Mouse (Mus musculus) olfactory bulb, adult 2 months (tissue): Measurements from ENCODE around the gene Hs3st3a1.

Experiments used
- CTCF ChIP-seq: fragments of 200-500 bp; IDR thresholded peaks from 2 replicates; pipeline ENCODE4 v1.5.1; 2012; ENCODE audit warnings: low read depth, mild to moderate bottlenecking, low read length, moderate library complexity; ENCODE audit not compliant: insufficient read depth
- POLR2A ChIP-seq: fragments of 200-500 bp; IDR thresholded peaks from 2 replicates; pipeline ENCODE4 v1.6.1; 2012; ENCODE audit warnings: mild to moderate bottlenecking, low read depth, low read length, moderate library complexity; ENCODE audit not compliant: insufficient read depth

- TF ChIP-seq CTCF (no peak), POLR2A (no peak)
Measured at GRCm38 (mm10) chr11:64516712-64517589, 81.8 kb downstream of the Hs3st3a1 start.
